Mouse (Mus musculus): ENCODE data around the gene Msh3.
"Not testable (repeated sequence)": the region's sequence is repeated elsewhere in the genome, so short reads cannot be mapped to it uniquely, and the experiment has no call there.

DNA sequence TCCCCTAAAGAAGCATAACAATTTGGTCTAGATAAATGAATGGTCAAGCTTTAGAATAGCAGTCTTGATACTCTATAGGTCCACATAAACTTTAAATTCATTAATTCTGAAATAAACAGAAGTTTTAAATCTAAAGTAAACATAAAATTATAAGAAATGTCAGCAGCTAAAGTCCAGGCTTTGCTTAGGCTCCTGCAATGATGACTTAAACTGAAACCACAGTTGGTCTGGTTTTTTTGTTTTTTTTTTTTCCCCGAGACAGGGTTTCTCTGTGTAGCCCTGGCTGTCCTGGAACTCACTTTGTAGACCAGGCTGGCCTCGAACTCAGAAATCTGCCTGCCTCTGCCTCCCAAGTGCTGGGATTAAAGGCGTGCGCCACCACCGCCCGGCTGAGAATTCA is 16.7 kb upstream of the Msh3 start:
- not testable (repeated sequence) for TF ChIP-seq POLR2A (IDR thresholded peaks at IDR 0.05; ENCODE audit: insufficient read depth, low read length); CTCF (IDR thresholded peaks at IDR 0.05; ENCODE audit: low read depth, low read length)

All from ES-Bruce4 (cell line).